Mouse (Mus musculus) myocyte (in vitro differentiated cells): ENCODE data around the gene Prkcb.

ENCODE experiments used
- CEBPB ChIP-seq: IDR thresholded peaks from 2 replicates; pipeline ENCODE4 v1.6.1; 2011; ENCODE audit warnings: mild to moderate bottlenecking, moderate library complexity; ENCODE audit not compliant: poor library complexity, insufficient read depth, severe bottlenecking
- MAX ChIP-seq: IDR thresholded peaks from one replicate; pipeline ENCODE4 v1.6.1; 2011; ENCODE audit warnings: low read depth, mild to moderate bottlenecking, control low read depth
- MYOG ChIP-seq, 3 experiments: IDR thresholded peaks; one replicate each; pipeline ENCODE4 v1.6.1; 2011; ENCODE audit warnings: control low read depth in 2 of 3, low read depth in 2 of 3, mild to moderate bottlenecking in 2 of 3; ENCODE audit not compliant: insufficient read length in 2 of 3, control insufficient read depth in 1 of 3, insufficient read depth in 1 of 3
- POLR2A ChIP-seq: IDR thresholded peaks from one replicate; pipeline ENCODE4 v1.6.1; 2011; ENCODE audit warnings: low read depth, mild to moderate bottlenecking, control low read depth, moderate library complexity; ENCODE audit not compliant: insufficient read length
- POLR2AphosphoS2 ChIP-seq: IDR thresholded peaks from one replicate; pipeline ENCODE4 v1.6.1; 2011; ENCODE audit warnings: low read depth, control low read depth; ENCODE audit not compliant: insufficient read length
- SRF ChIP-seq: IDR thresholded peaks from one replicate; pipeline ENCODE4 v1.6.1; 2011; ENCODE audit warnings: low read depth; ENCODE audit not compliant: control insufficient read depth, insufficient read length
- TCF12 ChIP-seq: IDR thresholded peaks from one replicate; pipeline ENCODE4 v1.6.1; 2011; ENCODE audit warnings: mild to moderate bottlenecking, control low read depth; ENCODE audit not compliant: poor library complexity, insufficient read depth, severe bottlenecking
- TCF3 ChIP-seq: IDR thresholded peaks from one replicate; pipeline ENCODE4 v1.6.1; 2011; ENCODE audit warnings: low read depth, control low read depth; ENCODE audit not compliant: insufficient read length

- TF ChIP-seq MAX (no peak), TCF3 (no peak), MYOG (IDR thresholded peaks at IDR 0.05; ENCODE audit: control insufficient read depth in 1 of 3, insufficient read depth in 1 of 3, insufficient read length in 2 of 3, low read depth in 2 of 3) (no peak), POLR2A (no peak), POLR2AphosphoS2 (no peak), CEBPB (no peak), SRF (no peak), TCF12 (no peak)
These were observed 384.4 kb downstream of the Prkcb start for GRCm38 (mm10) chr7:122672981-122673380.
